Mouse (Mus musculus) testis, adult 2 months (tissue): Measurements from ENCODE around the gene Abcc6. TPM values are rescaled to one million over a fixed set of nuclear protein-coding genes. Genes with fewer than 3 reads are reported as not detected.

Source experiments
- H3K27ac ChIP-seq: fragments of 200-500 bp; 2 replicates; pipeline ENCODE4 v1.5.1; 2012; ENCODE audit warnings: low read depth, low read length; ENCODE audit not compliant: control insufficient read depth, insufficient read depth
- H3K27me3 ChIP-seq: fragments of 200-500 bp; 2 replicates; pipeline ENCODE4 v1.6.1; 2012; ENCODE audit warnings: mild to moderate bottlenecking, low read length, moderate library complexity; ENCODE audit not compliant: control insufficient read depth, insufficient read depth
- H3K36me3 ChIP-seq: fragments of 200-500 bp; 2 replicates; pipeline ENCODE4 v1.6.1; 2012; ENCODE audit warnings: mild to moderate bottlenecking, low read length; ENCODE audit not compliant: control insufficient read depth, insufficient read depth
- H3K4me1 ChIP-seq: fragments of 200-500 bp; 2 replicates; pipeline ENCODE4 v1.6.1; 2012; ENCODE audit warnings: low read length; ENCODE audit not compliant: control insufficient read depth, insufficient read depth
- H3K4me3 ChIP-seq: fragments of 200-500 bp; 2 replicates; pipeline ENCODE4 v1.5.1; 2012; ENCODE audit warnings: low read depth, mild to moderate bottlenecking, low read length, moderate library complexity, mixed read lengths; ENCODE audit not compliant: control insufficient read depth
- CTCF ChIP-seq: fragments of 200-500 bp; IDR thresholded peaks from 2 replicates; pipeline ENCODE4 v1.5.1; 2012; ENCODE audit warnings: low read depth, mild to moderate bottlenecking, inconsistent platforms, low read length, moderate library complexity; ENCODE audit not compliant: control insufficient read depth, insufficient read depth, insufficient replicate concordance
- POLR2A ChIP-seq: fragments of 200-500 bp; IDR thresholded peaks from 2 replicates; pipeline ENCODE4 v1.6.1; 2012; ENCODE audit warnings: low read depth, mild to moderate bottlenecking, inconsistent platforms, low read length, moderate library complexity; ENCODE audit not compliant: control insufficient read depth
- polyA plus RNA-seq: library from polyadenylated mRNA; depleted of rRNA; stranded (reverse); fragments of >200 nt; gene quantifications from 2 replicates; pipeline ENCODE4 v1.2.3, GENCODE M21; 2012; rRNA removed

The Abcc6 gene
- polyA plus RNA-seq = 0.67 and 1.0 TPM in 2 replicates

GRCm38 (mm10) chr7:46030145-46030488 lies at the start of gene Abcc6:
Gene Abcc6 (minus strand): TSS chr7:46030302.
- H3K27me3 ChIP-seq = no peaks in the 10 kb centered on the region
- TF ChIP-seq POLR2A (no peak), CTCF (no peak)
- no peak within 1 kb of the TSS for H3K4me3 ChIP-seq
- peaks cover 13% of the 10 kb centered on the region for H3K4me1 ChIP-seq
- H3K27ac ChIP-seq = no peak within 1 kb of the TSS
- no peaks in the 10 kb centered on the region for H3K36me3 ChIP-seq

- H3K4me1 ChIP-seq = no peaks in the 10 kb centered on the region
- no peak overlapping the region for H3K27ac ChIP-seq
- no peak overlapping the region for H3K4me3 ChIP-seq
- no peaks in the 10 kb centered on the region; the same call in 1 of the 2 replicates for H3K36me3 ChIP-seq
- no peak for TF ChIP-seq CTCF
- no peak for TF ChIP-seq POLR2A
- no peaks in the 10 kb centered on the region for H3K27me3 ChIP-seq
These were observed 47.6 kb upstream of the Abcc6 start for GRCm38 (mm10) chr7:46077675-46078074.

- Histone ChIP-seq H3K27ac (no peak overlapping the region), H3K27me3 (no peaks in the 10 kb centered on the region), H3K4me3 (no peak overlapping the region), H3K36me3 (no peaks in the 10 kb centered on the region; the same call in 1 of the 2 replicates), H3K4me1 (no peaks in the 10 kb centered on the region)
- no peak for TF ChIP-seq POLR2A
- TF ChIP-seq CTCF = no peak
These were observed 46.7 kb upstream of the Abcc6 start for GRCm38 (mm10) chr7:46076844-46077243.

- no peaks in the 10 kb centered on the region for H3K4me1 ChIP-seq
- no peak overlapping the region for H3K27ac ChIP-seq
- H3K4me3 ChIP-seq = no peak overlapping the region
- H3K36me3 ChIP-seq = no peaks in the 10 kb centered on the region; the same call in none of the 2 replicates
- TF ChIP-seq CTCF (no peak), POLR2A (no peak)
- H3K27me3 ChIP-seq = no peaks in the 10 kb centered on the region
These were observed 38.7 kb upstream of the Abcc6 start for GRCm38 (mm10) chr7:46068831-46069230.

GRCm38 (mm10) chr7:46063296-46063695 lies 33.2 kb upstream of the Abcc6 start:
- Histone ChIP-seq H3K27ac (no peak overlapping the region), H3K27me3 (no peaks in the 10 kb centered on the region), H3K4me1 (no peaks in the 10 kb centered on the region), H3K36me3 (peaks cover 3% of the 10 kb centered on the region; the same call in 1 of the 2 replicates), H3K4me3 (no peak overlapping the region)
- TF ChIP-seq CTCF = no peak
- no peak for TF ChIP-seq POLR2A

GRCm38 (mm10) chr7:46061614-46062013 lies 31.5 kb upstream of the Abcc6 start:
- H3K4me1 ChIP-seq = no peaks in the 10 kb centered on the region
- peaks cover 3% of the 10 kb centered on the region; the same call in 1 of the 2 replicates for H3K36me3 ChIP-seq
- no peak overlapping the region for H3K4me3 ChIP-seq
- H3K27ac ChIP-seq = no peak overlapping the region
- TF ChIP-seq POLR2A = no peak
- no peak for TF ChIP-seq CTCF
- H3K27me3 ChIP-seq = no peaks in the 10 kb centered on the region

GRCm38 (mm10) chr7:46060688-46061087 lies 30.6 kb upstream of the Abcc6 start:
- no peak for TF ChIP-seq CTCF
- TF ChIP-seq POLR2A = no peak
- Histone ChIP-seq H3K27ac (no peak overlapping the region), H3K4me1 (no peaks in the 10 kb centered on the region), H3K27me3 (no peaks in the 10 kb centered on the region), H3K36me3 (peaks cover 3% of the 10 kb centered on the region; the same call in 1 of the 2 replicates), H3K4me3 (no peak overlapping the region)

- no peak overlapping the region for H3K4me3 ChIP-seq
- no peak overlapping the region for H3K27ac ChIP-seq
- peaks cover 5% of the 10 kb centered on the region for H3K36me3 ChIP-seq
- TF ChIP-seq CTCF (no peak), POLR2A (no peak)
- H3K4me1 ChIP-seq = no peaks in the 10 kb centered on the region
- no peaks in the 10 kb centered on the region for H3K27me3 ChIP-seq
These were observed 28.8 kb upstream of the Abcc6 start for GRCm38 (mm10) chr7:46058882-46059281.
